Mouse (Mus musculus): ENCODE data around the gene Arhgef10l.

- TF ChIP-seq GATA1 (IDR thresholded peaks at IDR 0.05; ENCODE audit: low read length) (no peak), TAL1 (IDR thresholded peaks at IDR 0.05; ENCODE audit: low read length) (no peak)
These were observed 73.5 kb downstream of the Arhgef10l start for GRCm38 (mm10) chr4:140592217-140592759.

Measured in erythroblast, embryonic 14.5 days (primary cell).